Mouse (Mus musculus): ENCODE measurements at regions not wholly inside any gene's neighbourhood (a gene's known extent, or its start where the extent isn't known, plus 50 kb on each side); places are given as distances from the start of the nearest gene placed in this dataset.

GRCm38 (mm10) chr1:186314180-186314579 is 197.1 kb upstream of the Lyplal1 start:
- Histone ChIP-seq H3K4me3 (ENCODE audit: low read depth, low read length) (no peak overlapping the region), H3K36me3 (ENCODE audit: control insufficient read depth, insufficient read depth, low read length) (no peaks in the 10 kb centered on the region), H3K9ac (ENCODE audit: low read length) (no peak overlapping the region), H3K4me2 (replicated peaks; ENCODE audit: low read depth) (no peak overlapping the region), H3K4me1 (replicated peaks; ENCODE audit: control insufficient read depth, insufficient read depth) (no peaks in the 10 kb centered on the region), H3K9me3 (ENCODE audit: control insufficient read depth, low read length) (no peaks in the 10 kb centered on the region), H3K27ac (replicated peaks) (no peak overlapping the region), H3K27me3 (ENCODE audit: control insufficient read depth, insufficient read depth, low read length) (no peaks in the 10 kb centered on the region)
- 76% methylated on average over 4 of the region's 4 CpGs for WGBS
- TF ChIP-seq CTCF (IDR thresholded peaks at IDR 0.05; ENCODE audit: low read depth) (no peak), EP300 (optimal IDR thresholded peaks at IDR 0.05) (no peak)
- ATAC-seq (ENCODE audit: low FRiP score, low TSS enrichment) (no peak), DNase-seq (ENCODE audit: low spot score) (no peak)

GRCm38 (mm10) chr1:186312698-186313097 is 195.6 kb upstream of the Lyplal1 start:
- Histone ChIP-seq H3K36me3 (ENCODE audit: control insufficient read depth, insufficient read depth, low read length) (no peaks in the 10 kb centered on the region), H3K27ac (replicated peaks) (no peak overlapping the region), H3K9me3 (ENCODE audit: control insufficient read depth, low read length) (no peaks in the 10 kb centered on the region), H3K4me2 (replicated peaks; ENCODE audit: low read depth) (no peak overlapping the region), H3K4me3 (ENCODE audit: low read depth, low read length) (no peak overlapping the region), H3K4me1 (replicated peaks; ENCODE audit: control insufficient read depth, insufficient read depth) (no peaks in the 10 kb centered on the region), H3K9ac (ENCODE audit: low read length) (no peak overlapping the region), H3K27me3 (ENCODE audit: control insufficient read depth, insufficient read depth, low read length) (no peaks in the 10 kb centered on the region)
- ATAC-seq (ENCODE audit: low FRiP score, low TSS enrichment) (no peak), DNase-seq (ENCODE audit: low spot score) (no peak)
- 85% methylated on average over 9 of the region's 9 CpGs for WGBS
- TF ChIP-seq CTCF (IDR thresholded peaks at IDR 0.05; ENCODE audit: low read depth) (no peak), EP300 (optimal IDR thresholded peaks at IDR 0.05) (no peak)

GRCm38 (mm10) chr1:186312008-186312407 is 194.9 kb upstream of the Lyplal1 start:
- Histone ChIP-seq H3K4me2 (replicated peaks; ENCODE audit: low read depth) (no peak overlapping the region), H3K9ac (ENCODE audit: low read length) (no peak overlapping the region), H3K27ac (replicated peaks) (no peak overlapping the region), H3K9me3 (ENCODE audit: control insufficient read depth, low read length) (no peaks in the 10 kb centered on the region), H3K4me3 (ENCODE audit: low read depth, low read length) (no peak overlapping the region), H3K4me1 (replicated peaks; ENCODE audit: control insufficient read depth, insufficient read depth) (no peaks in the 10 kb centered on the region), H3K36me3 (ENCODE audit: control insufficient read depth, insufficient read depth, low read length) (no peaks in the 10 kb centered on the region), H3K27me3 (ENCODE audit: control insufficient read depth, insufficient read depth, low read length) (no peaks in the 10 kb centered on the region)
- DNase-seq (ENCODE audit: low spot score) (no peak), ATAC-seq (ENCODE audit: low FRiP score, low TSS enrichment) (no peak)
- 74% methylated on average over 7 of the region's 7 CpGs for WGBS
- no peak for TF ChIP-seq CTCF (IDR thresholded peaks at IDR 0.05; ENCODE audit: low read depth)
- no peak for TF ChIP-seq EP300 (optimal IDR thresholded peaks at IDR 0.05)

- no peak for TF ChIP-seq CTCF (IDR thresholded peaks at IDR 0.05; ENCODE audit: low read depth)
- no peak for TF ChIP-seq EP300 (optimal IDR thresholded peaks at IDR 0.05)
- no peaks in the 10 kb centered on the region for H3K27me3 ChIP-seq (ENCODE audit: control insufficient read depth, insufficient read depth, low read length)
- no peaks in the 10 kb centered on the region for H3K9me3 ChIP-seq (ENCODE audit: control insufficient read depth, low read length)
- H3K36me3 ChIP-seq (ENCODE audit: control insufficient read depth, insufficient read depth, low read length), result no peaks in the 10 kb centered on the region
- no peaks in the 10 kb centered on the region for H3K4me1 ChIP-seq (replicated peaks; ENCODE audit: control insufficient read depth, insufficient read depth)
- H3K4me2 ChIP-seq (replicated peaks; ENCODE audit: low read depth), result no peak overlapping the region
- ATAC-seq (ENCODE audit: low FRiP score, low TSS enrichment) (no peak), DNase-seq (ENCODE audit: low spot score) (no peak)
- H3K9ac ChIP-seq (ENCODE audit: low read length), result no peak overlapping the region
- 73% methylated on average over 6 of the region's 6 CpGs for WGBS
- H3K4me3 ChIP-seq (ENCODE audit: low read depth, low read length), result no peak overlapping the region
- H3K27ac ChIP-seq (replicated peaks), result no peak overlapping the region
Measured at GRCm38 (mm10) chr1:186307627-186308026, 190.5 kb upstream of the Lyplal1 start.

- H3K4me1 ChIP-seq (replicated peaks; ENCODE audit: control insufficient read depth, insufficient read depth), result no peaks in the 10 kb centered on the region
- H3K9me3 ChIP-seq (ENCODE audit: control insufficient read depth, low read length), result no peaks in the 10 kb centered on the region
- TF ChIP-seq CTCF (IDR thresholded peaks at IDR 0.05; ENCODE audit: low read depth) (no peak), EP300 (optimal IDR thresholded peaks at IDR 0.05) (no peak)
- no peak overlapping the region for H3K4me2 ChIP-seq (replicated peaks; ENCODE audit: low read depth)
- ATAC-seq (ENCODE audit: low FRiP score, low TSS enrichment) (no peak), DNase-seq (ENCODE audit: low spot score) (no peak)
- no peak overlapping the region for H3K4me3 ChIP-seq (ENCODE audit: low read depth, low read length)
- no peaks in the 10 kb centered on the region for H3K36me3 ChIP-seq (ENCODE audit: control insufficient read depth, insufficient read depth, low read length)
- no peak overlapping the region for H3K27ac ChIP-seq (replicated peaks)
- WGBS, result 77% methylated on average over 7 of the region's 7 CpGs
- H3K9ac ChIP-seq (ENCODE audit: low read length), result no peak overlapping the region
- H3K27me3 ChIP-seq (ENCODE audit: control insufficient read depth, insufficient read depth, low read length), result no peaks in the 10 kb centered on the region
Measured at GRCm38 (mm10) chr1:186297464-186297863, 180.4 kb upstream of the Lyplal1 start.

- DNase-seq (ENCODE audit: low spot score) (no peak), ATAC-seq (ENCODE audit: low FRiP score, low TSS enrichment) (no peak)
- Histone ChIP-seq H3K4me2 (replicated peaks; ENCODE audit: low read depth) (no peak overlapping the region), H3K27ac (replicated peaks) (no peak overlapping the region), H3K9me3 (ENCODE audit: control insufficient read depth, low read length) (no peaks in the 10 kb centered on the region), H3K9ac (ENCODE audit: low read length) (no peak overlapping the region), H3K4me3 (ENCODE audit: low read depth, low read length) (no peak overlapping the region), H3K4me1 (replicated peaks; ENCODE audit: control insufficient read depth, insufficient read depth) (no peaks in the 10 kb centered on the region), H3K36me3 (ENCODE audit: control insufficient read depth, insufficient read depth, low read length) (no peaks in the 10 kb centered on the region), H3K27me3 (ENCODE audit: control insufficient read depth, insufficient read depth, low read length) (no peaks in the 10 kb centered on the region)
- TF ChIP-seq EP300 (optimal IDR thresholded peaks at IDR 0.05) (no peak), CTCF (IDR thresholded peaks at IDR 0.05; ENCODE audit: low read depth) (no peak)
- 49% methylated on average over 2 of the region's 2 CpGs for WGBS
Measured at GRCm38 (mm10) chr1:186295201-186295600, 178.1 kb upstream of the Lyplal1 start.
